Mouse (Mus musculus): ENCODE results near the gene AI597479. TPM values are rescaled to one million over a fixed set of nuclear protein-coding genes. Genes with fewer than 3 reads are reported as not detected.
A peak's percentile ranks its signal among the peaks of the same experiment; 100 is the strongest.

Gene AI597479
- polyA plus RNA-seq, 1 experiment from 2014 or later, result 26.4 TPM

GRCm38 (mm10) chr1:43091306-43092055 is 7.0 kb upstream of the AI597479 start:
- Histone ChIP-seq H3K27ac (peak overlapping the region; percentile 90), H3K4me1 (peaks cover 17% of the 10 kb centered on the region), H3K9me3 (no peaks in the 10 kb centered on the region), H3K36me3 (no peaks in the 10 kb centered on the region), H3K4me3 (peak overlapping the region; percentile 90), H3K27me3 (ENCODE audit: insufficient read depth, poor library complexity, severe bottlenecking) (no peaks in the 10 kb centered on the region)
- WGBS, result 41% methylated on average over 13 of the region's 13 CpGs
- no peak for DNase-seq (ENCODE audit: low spot score)

- Histone ChIP-seq H3K4me3 (peak overlapping the region; percentile 90), H3K36me3 (no peaks in the 10 kb centered on the region), H3K4me1 (peaks cover 19% of the 10 kb centered on the region), H3K27me3 (ENCODE audit: insufficient read depth, poor library complexity, severe bottlenecking) (no peaks in the 10 kb centered on the region), H3K27ac (peak overlapping the region; percentile 90), H3K9me3 (no peaks in the 10 kb centered on the region)
- 7% methylated on average over 102 of the region's 102 CpGs for WGBS
- peak; percentile 89 for DNase-seq (ENCODE audit: low spot score)
Observed at GRCm38 (mm10) chr1:43092056-43093015, 6.2 kb upstream of the AI597479 start.

GRCm38 (mm10) chr1:43094206-43094605 is 4.3 kb upstream of the AI597479 start:
- DNase-seq (ENCODE audit: low spot score), result no peak
- no peak overlapping the region for H3K4me3 ChIP-seq
- WGBS, result 83% methylated on average over 2 of the region's 2 CpGs
- no peaks in the 10 kb centered on the region for H3K9me3 ChIP-seq
- H3K4me1 ChIP-seq, result peaks cover 21% of the 10 kb centered on the region
- no peak overlapping the region for H3K27ac ChIP-seq
- H3K27me3 ChIP-seq (ENCODE audit: insufficient read depth, poor library complexity, severe bottlenecking), result no peaks in the 10 kb centered on the region
- no peaks in the 10 kb centered on the region for H3K36me3 ChIP-seq

GRCm38 (mm10) chr1:43108729-43109128 is 10.2 kb downstream of the AI597479 start:
- no peak overlapping the region for H3K27ac ChIP-seq
- H3K4me1 ChIP-seq, result peaks cover 3% of the 10 kb centered on the region
- H3K27me3 ChIP-seq (ENCODE audit: insufficient read depth, poor library complexity, severe bottlenecking), result no peaks in the 10 kb centered on the region
- no peaks in the 10 kb centered on the region for H3K9me3 ChIP-seq
- no peak for DNase-seq (ENCODE audit: low spot score)
- 76% methylated on average over 2 of the region's 2 CpGs for WGBS
- peaks cover 66% of the 10 kb centered on the region for H3K36me3 ChIP-seq
- H3K4me3 ChIP-seq, result no peak overlapping the region

DNA sequence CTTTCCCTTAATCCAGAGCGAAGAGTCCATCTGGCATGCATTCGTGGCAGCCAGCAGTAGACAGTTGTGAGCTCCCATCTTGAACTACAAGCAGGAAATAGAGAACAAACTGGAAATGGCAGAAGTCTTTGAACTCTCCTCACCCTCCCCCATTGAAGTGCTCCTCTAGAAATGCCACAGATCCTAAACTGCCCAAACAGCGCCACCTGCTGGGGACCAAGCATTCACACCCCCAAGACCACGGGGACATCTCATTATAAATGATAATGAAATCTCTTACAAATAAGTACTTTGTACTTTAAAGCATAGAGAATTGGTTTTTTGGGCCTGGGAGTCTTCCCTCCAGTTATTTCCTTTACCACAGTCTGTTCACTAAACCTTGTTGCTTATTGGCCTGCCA is 12.0 kb downstream of the AI597479 start:
- Histone ChIP-seq H3K9me3 (no peaks in the 10 kb centered on the region), H3K36me3 (peaks cover 61% of the 10 kb centered on the region), H3K4me3 (no peak overlapping the region), H3K27me3 (ENCODE audit: insufficient read depth, poor library complexity, severe bottlenecking) (no peaks in the 10 kb centered on the region), H3K4me1 (peaks cover 6% of the 10 kb centered on the region), H3K27ac (no peak overlapping the region)
- DNase-seq (ENCODE audit: low spot score), result no peak
- 51% methylated on average over 4 of the region's 4 CpGs for WGBS

DNA sequence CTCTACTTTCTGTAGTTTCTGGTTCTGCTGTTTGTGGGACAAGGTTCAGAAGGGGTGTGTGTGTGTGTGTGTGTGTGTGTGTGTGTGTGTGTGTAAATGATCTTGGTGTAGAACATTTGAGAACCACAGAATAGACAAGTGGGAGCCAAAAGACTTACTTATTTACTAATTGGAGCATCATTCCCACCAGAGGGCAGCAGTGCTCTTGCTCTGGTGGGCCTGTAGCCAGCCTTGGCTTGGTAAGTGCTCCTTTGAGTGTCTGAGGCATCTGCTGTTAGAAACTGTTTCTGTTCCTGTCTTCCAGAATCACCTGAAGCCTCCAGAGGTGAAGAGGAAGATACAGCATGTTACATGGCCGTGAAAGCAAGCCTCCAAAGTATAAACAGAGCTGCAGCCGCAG is 14.4 kb downstream of the AI597479 start:
- 80% methylated on average over 2 of the region's 2 CpGs for WGBS
- no peak for DNase-seq (ENCODE audit: low spot score)
- peaks cover 64% of the 10 kb centered on the region for H3K36me3 ChIP-seq

DNA sequence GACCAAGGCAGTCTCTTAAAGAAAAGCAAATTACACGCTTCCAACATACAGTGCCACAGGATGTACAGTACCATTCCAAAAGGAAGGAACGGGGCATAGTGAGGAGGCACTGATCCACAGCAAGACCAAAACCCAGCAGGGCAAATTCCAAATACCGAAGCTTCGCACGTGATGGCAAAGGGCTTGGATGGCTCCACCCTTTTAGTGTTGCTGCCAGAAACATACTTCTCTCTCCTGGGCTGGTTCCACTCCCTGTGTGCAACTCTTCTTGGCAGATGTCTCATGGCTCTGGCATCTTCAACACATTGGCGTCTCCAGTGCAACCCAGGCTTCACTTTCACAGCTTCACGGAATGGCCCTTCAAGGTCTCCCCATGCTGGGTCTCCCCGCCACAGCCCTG is 18.9 kb downstream of the AI597479 start:
- H3K27ac ChIP-seq, result no peak overlapping the region
- DNase-seq (ENCODE audit: low spot score), result peak; percentile 59
- WGBS, result 94% methylated on average over 8 of the region's 8 CpGs

More for the DNA sequence above, 14.4 kb downstream of the AI597479 start:
- no peaks in the 10 kb centered on the region for H3K9me3 ChIP-seq
- H3K4me3 ChIP-seq, result no peak overlapping the region
- H3K27ac ChIP-seq, result no peak overlapping the region
- H3K4me1 ChIP-seq, result peaks cover 6% of the 10 kb centered on the region
- H3K27me3 ChIP-seq (ENCODE audit: insufficient read depth, poor library complexity, severe bottlenecking), result no peaks in the 10 kb centered on the region

DNA sequence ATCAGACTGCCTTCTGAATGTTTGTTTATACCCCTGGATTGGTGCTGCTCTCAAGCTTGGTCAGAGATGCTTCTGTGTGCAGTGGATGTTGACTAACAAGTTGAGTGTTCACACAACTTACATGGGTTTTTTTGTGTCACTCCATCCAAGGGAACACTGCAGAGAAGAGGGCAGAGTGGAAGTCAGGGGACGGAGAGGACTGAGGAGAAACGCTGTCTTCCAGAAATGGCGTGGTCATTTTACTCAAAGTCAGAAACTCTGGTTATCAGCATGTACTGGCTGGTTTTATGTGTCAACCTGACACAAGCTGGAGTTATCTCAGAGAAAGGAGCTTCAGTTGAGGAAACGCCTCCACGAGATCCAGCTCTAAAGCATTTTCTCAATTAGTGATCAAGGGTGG is 22.4 kb downstream of the AI597479 start:
- no peaks in the 10 kb centered on the region for H3K27me3 ChIP-seq (ENCODE audit: insufficient read depth, poor library complexity, severe bottlenecking)
- WGBS, result 93% methylated on average over 5 of the region's 5 CpGs
- DNase-seq (ENCODE audit: low spot score), result peak; percentile 6
- no peaks in the 10 kb centered on the region for H3K9me3 ChIP-seq
- H3K4me3 ChIP-seq, result no peak overlapping the region
- peaks cover 7% of the 10 kb centered on the region; the same call in 1 of the 2 replicates for H3K4me1 ChIP-seq
- H3K36me3 ChIP-seq, result peaks cover 78% of the 10 kb centered on the region
- H3K27ac ChIP-seq, result no peak overlapping the region

More for the DNA sequence above, 18.9 kb downstream of the AI597479 start:
- Histone ChIP-seq H3K36me3 (peaks cover 65% of the 10 kb centered on the region), H3K9me3 (no peaks in the 10 kb centered on the region), H3K27me3 (ENCODE audit: insufficient read depth, poor library complexity, severe bottlenecking) (no peaks in the 10 kb centered on the region), H3K4me3 (no peak overlapping the region), H3K4me1 (peaks cover 6% of the 10 kb centered on the region; the same call in 1 of the 2 replicates)

GRCm38 (mm10) chr1:43122616-43123015 is 24.1 kb downstream of the AI597479 start:
- Histone ChIP-seq H3K36me3 (peaks cover 77% of the 10 kb centered on the region), H3K4me1 (peaks cover 7% of the 10 kb centered on the region; the same call in 1 of the 2 replicates), H3K27me3 (ENCODE audit: insufficient read depth, poor library complexity, severe bottlenecking) (no peaks in the 10 kb centered on the region), H3K9me3 (no peaks in the 10 kb centered on the region), H3K4me3 (no peak overlapping the region), H3K27ac (no peak overlapping the region)
- DNase-seq (ENCODE audit: low spot score), result no peak
- WGBS, result 83% methylated on average over 2 of the region's 2 CpGs

GRCm38 (mm10) chr1:43124726-43125125 is 26.2 kb downstream of the AI597479 start:
- H3K9me3 ChIP-seq, result no peaks in the 10 kb centered on the region
- 59% methylated on average over 4 of the region's 4 CpGs for WGBS
- no peak overlapping the region for H3K4me3 ChIP-seq
- H3K27me3 ChIP-seq (ENCODE audit: insufficient read depth, poor library complexity, severe bottlenecking), result no peaks in the 10 kb centered on the region
- no peak for DNase-seq (ENCODE audit: low spot score)
- H3K36me3 ChIP-seq, result peaks cover 85% of the 10 kb centered on the region
- no peak overlapping the region for H3K27ac ChIP-seq
- H3K4me1 ChIP-seq, result peaks cover 17% of the 10 kb centered on the region; the same call in 1 of the 2 replicates

GRCm38 (mm10) chr1:43127196-43127595 is 28.7 kb downstream of the AI597479 start:
- Histone ChIP-seq H3K27me3 (ENCODE audit: insufficient read depth, poor library complexity, severe bottlenecking) (no peaks in the 10 kb centered on the region), H3K9me3 (no peaks in the 10 kb centered on the region), H3K36me3 (peaks cover 88% of the 10 kb centered on the region), H3K4me1 (peaks cover 27% of the 10 kb centered on the region), H3K4me3 (no peak overlapping the region), H3K27ac (no peak overlapping the region)
- DNase-seq (ENCODE audit: low spot score), result no peak

GRCm38 (mm10) chr1:43127820-43128610 is 29.5 kb downstream of the AI597479 start:
- DNase-seq (ENCODE audit: low spot score), result no peak
- H3K36me3 ChIP-seq, result peaks cover 88% of the 10 kb centered on the region
- H3K9me3 ChIP-seq, result no peaks in the 10 kb centered on the region
- no peak overlapping the region for H3K27ac ChIP-seq
- H3K4me3 ChIP-seq, result no peak overlapping the region
- H3K4me1 ChIP-seq, result peaks cover 27% of the 10 kb centered on the region
- WGBS, result 49% methylated on average over 8 of the region's 8 CpGs
- no peaks in the 10 kb centered on the region for H3K27me3 ChIP-seq (ENCODE audit: insufficient read depth, poor library complexity, severe bottlenecking)

Measured in heart, embryonic 10.5 days (tissue).